Mouse (Mus musculus): ENCODE measurements around the gene Hhat. TPM values are rescaled to one million over a fixed set of nuclear protein-coding genes. Genes with fewer than 3 reads are reported as not detected.

Gene Hhat
- total and polyA plus RNA-seq, 3 experiments: 0.39 to 1.0 TPM; not detected in 1

DNA sequence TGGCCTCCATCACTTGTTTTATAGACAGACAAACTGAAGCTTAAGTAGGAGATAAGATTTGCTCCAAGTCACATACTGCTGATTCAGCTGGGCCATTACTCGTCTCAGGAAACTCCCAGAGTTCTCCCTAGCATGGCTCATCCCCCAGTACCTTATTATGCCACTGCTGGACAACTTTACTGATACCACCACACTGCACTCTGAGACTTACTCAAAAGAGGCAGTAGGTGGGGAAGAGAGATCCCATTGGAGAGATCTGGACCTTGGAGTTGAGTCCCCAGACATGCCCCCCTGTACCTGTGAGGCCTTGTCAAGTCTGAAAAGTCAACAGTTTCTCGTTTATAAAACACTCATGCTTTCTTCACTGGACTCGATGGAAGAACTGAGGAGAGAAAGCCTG lies 131.8 kb downstream of the Hhat start:
- H3K4me3 ChIP-seq (ENCODE audit: control insufficient read depth in 1 of 2, insufficient read depth in 1 of 2, low read depth in 2 of 2, low read length in 2 of 2): no peak overlapping the region
- no peak overlapping the region for H3K9ac ChIP-seq (ENCODE audit: control insufficient read depth, low read depth, low read length, poor library complexity, severe bottlenecking)
- H3K79me2 ChIP-seq (ENCODE audit: control insufficient read depth, insufficient read depth, low read length, poor library complexity): no peaks in the 10 kb centered on the region
- H3K4me1 ChIP-seq (ENCODE audit: control insufficient read depth in 1 of 2, insufficient read depth in 2 of 2, low read length in 2 of 2): no peaks in the 10 kb centered on the region
- no peak overlapping the region for H3K27ac ChIP-seq (ENCODE audit: control insufficient read depth, low read depth, low read length)
- no peak for DNase-seq (ENCODE audit: low read depth, low spot score)
- no peaks in the 10 kb centered on the region for H3K36me3 ChIP-seq (ENCODE audit: control insufficient read depth in 1 of 2, insufficient read depth in 2 of 2, low read length in 2 of 2)
- H3K9me3 ChIP-seq (replicated peaks; ENCODE audit: insufficient read depth, low read length): no peaks in the 10 kb centered on the region
- TF ChIP-seq NELFE (IDR thresholded peaks at IDR 0.05; ENCODE audit: low read depth, low read length) (no peak), ELF1 (IDR thresholded peaks at IDR 0.05; ENCODE audit: low read depth, low read length) (no peak), GABPA (IDR thresholded peaks at IDR 0.05; ENCODE audit: low read depth, low read length) (no peak), SMC3 (IDR thresholded peaks at IDR 0.05; ENCODE audit: low read depth, low read length) (no peak), KAT2A (conservative IDR thresholded peaks at IDR 0.05; ENCODE audit: low read depth, low read length) (no peak), POLR2AphosphoS2 (IDR thresholded peaks at IDR 0.05; ENCODE audit: low read length) (no peak), E2F4 (IDR thresholded peaks at IDR 0.05; ENCODE audit: borderline replicate concordance, low read depth, low read length) (no peak), RAD21 (IDR thresholded peaks at IDR 0.05; ENCODE audit: low read depth, low read length) (no peak), SIN3A (IDR thresholded peaks at IDR 0.05; ENCODE audit: low read length) (no peak), MAZ (IDR thresholded peaks at IDR 0.05; ENCODE audit: low read depth, low read length) (no peak)
- no peaks in the 10 kb centered on the region for H3K27me3 ChIP-seq (ENCODE audit: control insufficient read depth in 1 of 2, insufficient read depth in 2 of 2, low read length in 2 of 2)

DNA sequence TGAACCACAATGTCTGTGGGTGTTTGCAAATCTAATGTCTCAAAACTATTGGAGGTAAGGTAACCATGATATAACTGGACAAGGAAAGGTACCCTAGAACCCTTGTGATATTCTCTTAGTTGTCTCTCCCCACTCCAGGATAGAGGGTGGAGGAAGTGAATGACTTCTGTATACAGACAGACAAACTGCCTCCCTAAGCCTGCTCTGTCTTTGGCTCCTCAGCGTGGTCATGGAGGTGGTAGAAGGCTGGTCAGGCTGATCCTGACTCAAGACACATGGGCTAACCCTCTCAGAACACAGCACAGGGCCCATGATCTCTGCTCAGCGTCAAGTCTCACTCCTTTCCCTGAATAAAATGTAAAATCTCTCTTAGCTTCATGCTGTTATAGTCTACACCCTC lies 149.2 kb downstream of the Hhat start:
- Histone ChIP-seq H3K4me1 (ENCODE audit: control insufficient read depth in 1 of 2, insufficient read depth in 2 of 2, low read length in 2 of 2) (no peaks in the 10 kb centered on the region), H3K27ac (ENCODE audit: control insufficient read depth, low read depth, low read length) (no peak overlapping the region), H3K36me3 (ENCODE audit: control insufficient read depth in 1 of 2, insufficient read depth in 2 of 2, low read length in 2 of 2) (no peaks in the 10 kb centered on the region), H3K9ac (ENCODE audit: control insufficient read depth, low read depth, low read length, poor library complexity, severe bottlenecking) (no peak overlapping the region), H3K4me3 (ENCODE audit: control insufficient read depth in 1 of 2, insufficient read depth in 1 of 2, low read depth in 2 of 2, low read length in 2 of 2) (no peak overlapping the region), H3K27me3 (ENCODE audit: control insufficient read depth in 1 of 2, insufficient read depth in 2 of 2, low read length in 2 of 2) (no peaks in the 10 kb centered on the region; a peak in 2 of 4 replicates), H3K9me3 (replicated peaks; ENCODE audit: insufficient read depth, low read length) (no peaks in the 10 kb centered on the region), H3K79me2 (ENCODE audit: control insufficient read depth, insufficient read depth, low read length, poor library complexity) (no peaks in the 10 kb centered on the region)
- TF ChIP-seq GATA1 (IDR thresholded peaks at IDR 0.05; ENCODE audit: low read depth, low read length): no peak
- TF ChIP-seq E2F4 (IDR thresholded peaks at IDR 0.05; ENCODE audit: borderline replicate concordance, low read depth, low read length): no peak
- TF ChIP-seq ZC3H11A (IDR thresholded peaks at IDR 0.05; ENCODE audit: low read depth, low read length): no peak
- no peak for TF ChIP-seq TAL1 (IDR thresholded peaks at IDR 0.05; ENCODE audit: low read length)
- TF ChIP-seq MEF2A (IDR thresholded peaks at IDR 0.05; ENCODE audit: extremely low read depth, insufficient replicate concordance, low read depth, low read length, poor library complexity, severe bottlenecking): no peak
- no peak for TF ChIP-seq NRF1 (IDR thresholded peaks at IDR 0.05; ENCODE audit: insufficient read depth, low read depth, low read length, poor library complexity, severe bottlenecking)
- no peak for TF ChIP-seq TBP (IDR thresholded peaks at IDR 0.05; ENCODE audit: low read depth, low read length)
- TF ChIP-seq UBTF (IDR thresholded peaks at IDR 0.05; ENCODE audit: borderline replicate concordance, insufficient read depth, low read depth, low read length): no peak
- no peak for TF ChIP-seq POLR2A (IDR thresholded peaks at IDR 0.05; ENCODE audit: control insufficient read depth in 1 of 2, insufficient read depth in 1 of 2, low read depth in 1 of 2, low read length in 2 of 2, poor library complexity in 1 of 2)
- TF ChIP-seq CHD2 (IDR thresholded peaks at IDR 0.05; ENCODE audit: low read length): no peak
- no peak for TF ChIP-seq ELF1 (IDR thresholded peaks at IDR 0.05; ENCODE audit: low read depth, low read length)
- DNase-seq (ENCODE audit: low read depth, low spot score): no peak

All from MEL (cell line).